Mouse (Mus musculus): ENCODE results near the gene Prkaca. TPM values are rescaled to one million over a fixed set of nuclear protein-coding genes. Genes with fewer than 3 reads are reported as not detected.
A peak's percentile ranks its signal among the peaks of the same experiment; 100 is the strongest.
"Not testable (repeated sequence)": the region's sequence is repeated elsewhere in the genome, so short reads cannot be mapped to it uniquely, and the experiment has no call there.

Prkaca gene
- polyA plus RNA-seq, 1 experiment, result 75.1 TPM

GRCm38 (mm10) chr8:84004533-84005201, 31.9 kb downstream of the Prkaca start:
- no peaks in the 10 kb centered on the region for H3K27me3 ChIP-seq (ENCODE audit: control insufficient read depth, insufficient read depth, insufficient read length)
- no peak for TF ChIP-seq USF1 (IDR thresholded peaks at IDR 0.05; ENCODE audit: low read depth)
- no peak for TF ChIP-seq CTCF (IDR thresholded peaks at IDR 0.05; ENCODE audit: control insufficient read depth, insufficient read depth, insufficient read length)
- TF ChIP-seq MYOG (IDR thresholded peaks at IDR 0.05; ENCODE audit: control insufficient read depth, extremely low read depth, insufficient read length), result no peak
- no peak for TF ChIP-seq MAX (IDR thresholded peaks at IDR 0.05)
- TF ChIP-seq FOSL1 (IDR thresholded peaks at IDR 0.05; ENCODE audit: insufficient read depth, low read length, poor library complexity, severe bottlenecking), result no peak
- no peak for TF ChIP-seq MYOD1 (IDR thresholded peaks at IDR 0.05; ENCODE audit: control insufficient read depth, insufficient read length, low read depth)

GRCm38 (mm10) chr8:84005502-84005901, 32.7 kb downstream of the Prkaca start:
- not testable (repeated sequence) for H3K79me3 ChIP-seq (ENCODE audit: low read depth); H3ac ChIP-seq (ENCODE audit: control insufficient read depth, insufficient read length, low read depth); H3K27me3 ChIP-seq (ENCODE audit: control insufficient read depth, insufficient read depth, insufficient read length); H3K79me2 ChIP-seq (ENCODE audit: control insufficient read depth, insufficient read depth); H3K4me3 ChIP-seq (ENCODE audit: insufficient read depth, poor library complexity, severe bottlenecking)
- peaks cover 16% of the 10 kb centered on the region for H3K36me3 ChIP-seq (ENCODE audit: control insufficient read depth, insufficient read depth)

More at GRCm38 (mm10) chr8:84004533-84005201, 31.9 kb downstream of the Prkaca start:
- Histone ChIP-seq H3K79me3 (ENCODE audit: low read depth) (peaks cover 3% of the 10 kb centered on the region), H3K79me2 (ENCODE audit: control insufficient read depth, insufficient read depth) (peaks cover 3% of the 10 kb centered on the region), H3K4me3 (ENCODE audit: insufficient read depth, poor library complexity, severe bottlenecking) (peak overlapping the region; percentile 30), H3ac (ENCODE audit: control insufficient read depth, insufficient read length, low read depth) (peak overlapping the region; percentile 45), H3K36me3 (ENCODE audit: control insufficient read depth, insufficient read depth) (peaks cover 24% of the 10 kb centered on the region)

GRCm38 (mm10) chr8:84008362-84008761, 35.6 kb downstream of the Prkaca start:
- TF ChIP-seq FOSL1 (IDR thresholded peaks at IDR 0.05; ENCODE audit: insufficient read depth, low read length, poor library complexity, severe bottlenecking), result no peak
- TF ChIP-seq CTCF (IDR thresholded peaks at IDR 0.05; ENCODE audit: control insufficient read depth, insufficient read depth, insufficient read length), result peak; percentile 21
- TF ChIP-seq USF1 (IDR thresholded peaks at IDR 0.05; ENCODE audit: low read depth), result no peak
- Histone ChIP-seq H3K79me3 (ENCODE audit: low read depth) (no peaks in the 10 kb centered on the region), H3K79me2 (ENCODE audit: control insufficient read depth, insufficient read depth) (no peaks in the 10 kb centered on the region)

GRCm38 (mm10) chr8:84009876-84010275, 37.1 kb downstream of the Prkaca start:
- peaks cover 3% of the 10 kb centered on the region for H3K27me3 ChIP-seq (ENCODE audit: control insufficient read depth, insufficient read depth, insufficient read length)
- H3K79me3 ChIP-seq (ENCODE audit: low read depth), result no peaks in the 10 kb centered on the region
- H3ac ChIP-seq (ENCODE audit: control insufficient read depth, insufficient read length, low read depth), result no peak overlapping the region
- no peaks in the 10 kb centered on the region for H3K79me2 ChIP-seq (ENCODE audit: control insufficient read depth, insufficient read depth)
- H3K4me3 ChIP-seq (ENCODE audit: insufficient read depth, poor library complexity, severe bottlenecking), result no peak overlapping the region
- H3K36me3 ChIP-seq (ENCODE audit: control insufficient read depth, insufficient read depth), result no peaks in the 10 kb centered on the region
- TF ChIP-seq CTCF (IDR thresholded peaks at IDR 0.05; ENCODE audit: control insufficient read depth, insufficient read depth, insufficient read length) (peak; percentile 78), MYOG (IDR thresholded peaks at IDR 0.05; ENCODE audit: control insufficient read depth, extremely low read depth, insufficient read length) (no peak), CEBPB (IDR thresholded peaks at IDR 0.05; ENCODE audit: low read depth) (no peak)

More at GRCm38 (mm10) chr8:84008362-84008761, 35.6 kb downstream of the Prkaca start:
- Histone ChIP-seq H3K4me3 (ENCODE audit: insufficient read depth, poor library complexity, severe bottlenecking) (no peak overlapping the region), H3K27me3 (ENCODE audit: control insufficient read depth, insufficient read depth, insufficient read length) (peaks cover 3% of the 10 kb centered on the region), H3K36me3 (ENCODE audit: control insufficient read depth, insufficient read depth) (no peaks in the 10 kb centered on the region), H3ac (ENCODE audit: control insufficient read depth, insufficient read length, low read depth) (no peak overlapping the region)

GRCm38 (mm10) chr8:84010625-84011611, 38.1 kb downstream of the Prkaca start:
- TF ChIP-seq CTCF (IDR thresholded peaks at IDR 0.05; ENCODE audit: control insufficient read depth, insufficient read depth, insufficient read length) (peak; percentile 92), USF1 (IDR thresholded peaks at IDR 0.05; ENCODE audit: low read depth) (no peak), CEBPB (IDR thresholded peaks at IDR 0.05; ENCODE audit: low read depth) (no peak), MYOG (IDR thresholded peaks at IDR 0.05; ENCODE audit: control insufficient read depth, extremely low read depth, insufficient read length) (no peak), MAX (IDR thresholded peaks at IDR 0.05) (peak; percentile 29)
- peak overlapping the region; percentile 55 for H3ac ChIP-seq (ENCODE audit: control insufficient read depth, insufficient read length, low read depth)
- peaks cover 3% of the 10 kb centered on the region for H3K27me3 ChIP-seq (ENCODE audit: control insufficient read depth, insufficient read depth, insufficient read length)
- H3K79me2 ChIP-seq (ENCODE audit: control insufficient read depth, insufficient read depth), result no peaks in the 10 kb centered on the region
- H3K4me3 ChIP-seq (ENCODE audit: insufficient read depth, poor library complexity, severe bottlenecking), result no peak overlapping the region
- no peaks in the 10 kb centered on the region for H3K36me3 ChIP-seq (ENCODE audit: control insufficient read depth, insufficient read depth)
- H3K79me3 ChIP-seq (ENCODE audit: low read depth), result no peaks in the 10 kb centered on the region
